ENCODE assay signal across 9 mouse cellular contexts in the genomic region with DNA sequence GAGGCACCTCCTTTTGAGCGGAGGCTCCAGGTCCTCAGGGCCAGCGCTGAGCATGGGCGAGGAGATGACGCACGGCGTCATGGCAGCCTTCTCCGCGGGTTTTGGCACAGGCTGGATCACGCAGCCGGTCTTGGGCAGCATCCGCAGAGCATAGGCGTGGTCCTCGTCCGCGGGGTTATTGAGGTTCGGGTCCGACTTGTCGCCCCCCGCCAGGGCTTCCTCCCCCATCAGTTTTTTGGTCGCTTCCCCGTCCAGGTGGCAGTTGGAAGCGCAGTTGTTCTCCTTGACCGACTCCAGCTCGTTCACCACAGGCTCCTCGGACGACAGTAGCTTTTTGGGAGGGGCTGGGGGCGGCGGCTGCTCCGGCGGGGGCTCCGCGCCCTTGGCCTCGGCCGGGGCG.
A peak's percentile ranks its signal among the peaks of the same experiment; 100 is the strongest.
DNase-seq lines count a peak whose midpoint lies in the region; ATAC-seq and TF ChIP-seq lines count a peak whose summit lies in the region.
"Had no signal": no experiment of that assay in that cellular context is flagged by ENCODE, and none has a peak within 500 bp of the region (broad histone marks: within the 10 kb centered on the region; RNA-seq: fewer than 3 reads in every experiment).

No protein-coding gene starts in this region.

- intact Hi-C loops in heart, postnatal 36 days (cut with DNase I): no loop called here

- peaks cover 38% of the 10 kb centered on the region for H3K27me3 ChIP-seq in heart, embryonic 16.5 days (ENCODE audit: control insufficient read depth, insufficient read depth, low read length)
- H3K27me3 ChIP-seq in forebrain, embryonic 12.5 days: peaks cover 46% of the 10 kb centered on the region
- peaks cover 46% of the 10 kb centered on the region for H3K27me3 ChIP-seq in liver, embryonic 14.5 days (ENCODE audit: control insufficient read depth, insufficient read depth, low read length)

- H3K27ac ChIP-seq in heart, embryonic 16.5 days (ENCODE audit: low read length): no peak overlapping the region
- H3K27ac ChIP-seq in bone marrow macrophage, adult 2 months (ENCODE audit: insufficient read depth, low read depth, low read length): no peak overlapping the region
- no peak overlapping the region for H3K27ac ChIP-seq in forebrain, embryonic 12.5 days
- no peak overlapping the region for H3K27ac ChIP-seq in liver, embryonic 14.5 days

- peaks cover 7% of the 10 kb centered on the region for H3K4me1 ChIP-seq in heart, embryonic 16.5 days (ENCODE audit: control insufficient read depth, insufficient read depth, low read length)
- H3K4me1 ChIP-seq in bone marrow macrophage, adult 2 months (ENCODE audit: control insufficient read depth, insufficient read depth, low read length): peaks cover 2% of the 10 kb centered on the region; the same call in 1 of the 2 replicates
- H3K4me1 ChIP-seq in forebrain, embryonic 12.5 days: peaks cover 20% of the 10 kb centered on the region
- no peaks in the 10 kb centered on the region for H3K4me1 ChIP-seq in liver, embryonic 14.5 days (replicated peaks; ENCODE audit: control insufficient read depth in 2 of 2, insufficient read depth in 2 of 2, low read length in 1 of 2)

- ATAC-seq in heart, embryonic 16.5 days (replicated peaks; ENCODE audit: extremely low read depth, insufficient read depth, low FRiP score): no peak
- ATAC-seq in forebrain, embryonic 12.5 days (ENCODE audit: low FRiP score): peak; percentile 22; the same call in 1 of the 2 replicates
- ATAC-seq in liver, embryonic 14.5 days (ENCODE audit: insufficient read depth): no peak

- H3K36me3 ChIP-seq in heart, embryonic 16.5 days (ENCODE audit: control insufficient read depth, insufficient read depth): no peaks in the 10 kb centered on the region
- H3K36me3 ChIP-seq in forebrain, embryonic 12.5 days (replicated peaks): no peaks in the 10 kb centered on the region
- no peaks in the 10 kb centered on the region for H3K36me3 ChIP-seq in liver, embryonic 14.5 days (replicated peaks; ENCODE audit: control insufficient read depth, insufficient read depth, low read depth)
- H3K36me3 ChIP-seq: G1E had no signal

- H3K9me3 ChIP-seq in heart, embryonic 16.5 days (replicated peaks; ENCODE audit: control insufficient read depth, low read length): no peaks in the 10 kb centered on the region
- no peaks in the 10 kb centered on the region for H3K9me3 ChIP-seq in forebrain, embryonic 12.5 days
- H3K9me3 ChIP-seq in liver, embryonic 14.5 days (ENCODE audit: control insufficient read depth, low read length): no peaks in the 10 kb centered on the region

- peak overlapping the region; percentile 66 for H3K9ac ChIP-seq in heart, embryonic 16.5 days (ENCODE audit: low read length)
- H3K9ac ChIP-seq in forebrain, embryonic 12.5 days: peak overlapping the region; percentile 69
- no peak overlapping the region for H3K9ac ChIP-seq in liver, embryonic 14.5 days (replicated peaks)

- TF ChIP-seq EP300 in liver, embryonic 14.5 days (IDR thresholded peaks at IDR 0.05; ENCODE audit: low read depth): no peak

- peak overlapping the region; percentile 61 for H3K4me3 ChIP-seq in heart, embryonic 16.5 days (ENCODE audit: low read length)
- peak overlapping the region; percentile 65 for H3K4me3 ChIP-seq in bone marrow macrophage, adult 2 months (ENCODE audit: insufficient read depth, low read length)
- H3K4me3 ChIP-seq in forebrain, embryonic 12.5 days (replicated peaks): peak overlapping the region; percentile 60
- peak overlapping the region in 1 of 2 experiments; percentile 37; a peak in 2 of 4 replicates for H3K4me3 ChIP-seq in liver, embryonic 14.5 days (ENCODE audit: insufficient read depth in 1 of 2, low read depth in 2 of 2, low read length in 2 of 2)

- TF ChIP-seq CTCF in bone marrow macrophage, adult 2 months (IDR thresholded peaks at IDR 0.05; ENCODE audit: low read depth, low read length): no peak
- TF ChIP-seq CTCF in liver, embryonic 14.5 days (IDR thresholded peaks at IDR 0.05; ENCODE audit: low read depth): no peak

- no peak for DNase-seq in heart, postnatal 36 days
- no peak for DNase-seq in liver, embryonic 14.5 days (ENCODE audit: low read depth in 3 of 3, low spot score in 3 of 3)
- DNase-seq in urinary bladder, postnatal 14 days (ENCODE audit: low spot score): no peak
- DNase-seq in layer of hippocampus, adult 9-11 months: no peak
- DNase-seq in frontal cortex, postnatal 25 days (ENCODE audit: low spot score in 2 of 2): no peak

- no peak for TF ChIP-seq POLR2A in bone marrow macrophage, adult 2 months (IDR thresholded peaks at IDR 0.05; ENCODE audit: borderline replicate concordance, low read depth, low read length)

- 7% methylated on average over 35 of the region's 35 CpGs for WGBS in heart, embryonic 16.5 days
- 5% methylated on average over 35 of the region's 35 CpGs for WGBS in forebrain, embryonic 12.5 days
- WGBS in liver, embryonic 14.5 days (ENCODE audit: insufficient replicate concordance): 1% methylated on average over 35 of the region's 35 CpGs

- peak overlapping the region; percentile 92 for H3K4me2 ChIP-seq in heart, embryonic 16.5 days (ENCODE audit: low read depth, low read length)
- H3K4me2 ChIP-seq in forebrain, embryonic 12.5 days: peak overlapping the region; percentile 99
- peak overlapping the region; percentile 60 for H3K4me2 ChIP-seq in liver, embryonic 14.5 days (ENCODE audit: low read depth)
